Mouse (Mus musculus): ENCODE data around the gene Ccdc175. TPM values are rescaled to one million over a fixed set of nuclear protein-coding genes. Genes with fewer than 3 reads are reported as not detected.

Gene Ccdc175
- polyA plus RNA-seq (2012), result not detected in 2 replicates

DNA sequence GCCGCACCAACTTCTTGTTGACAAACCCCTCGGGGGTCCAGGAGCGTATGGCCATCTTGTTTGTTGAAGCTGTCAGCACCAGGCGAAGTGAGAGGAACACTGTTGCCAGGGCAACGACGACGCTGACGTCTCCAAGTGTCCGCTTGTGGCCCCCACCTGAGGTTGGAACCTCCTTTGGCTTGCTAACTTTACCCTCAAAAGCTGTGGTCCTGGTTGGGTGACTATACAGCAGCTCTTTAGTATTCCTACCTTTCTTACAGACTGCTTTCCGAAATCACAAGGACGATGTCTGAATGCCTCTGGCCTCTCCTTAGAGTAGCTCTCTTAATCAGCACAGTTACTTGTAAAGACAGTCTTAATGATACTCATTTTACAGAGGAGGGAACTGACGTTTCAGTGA is at the start of gene Ccdc175:
Gene Ccdc175, minus strand, starts transcription at position 101 of the 400 bp plus-strand sequence.
- H3K27me3 ChIP-seq (ENCODE audit: control insufficient read depth), result no peaks in the 10 kb centered on the region
- no peaks in the 10 kb centered on the region for H3K4me1 ChIP-seq (ENCODE audit: control insufficient read depth)
- no peak within 1 kb of the TSS for H3K4me3 ChIP-seq (replicated peaks)
- no peaks in the 10 kb centered on the region for H3K36me3 ChIP-seq (ENCODE audit: control insufficient read depth)
- TF ChIP-seq GATA1 (IDR thresholded peaks at IDR 0.05; ENCODE audit: low read length) (no peak), TAL1 (IDR thresholded peaks at IDR 0.05; ENCODE audit: low read length) (no peak)
- no peaks in the 10 kb centered on the region; the same call in 1 of the 2 replicates for H3K9me3 ChIP-seq (ENCODE audit: control insufficient read depth, low read length)

DNA sequence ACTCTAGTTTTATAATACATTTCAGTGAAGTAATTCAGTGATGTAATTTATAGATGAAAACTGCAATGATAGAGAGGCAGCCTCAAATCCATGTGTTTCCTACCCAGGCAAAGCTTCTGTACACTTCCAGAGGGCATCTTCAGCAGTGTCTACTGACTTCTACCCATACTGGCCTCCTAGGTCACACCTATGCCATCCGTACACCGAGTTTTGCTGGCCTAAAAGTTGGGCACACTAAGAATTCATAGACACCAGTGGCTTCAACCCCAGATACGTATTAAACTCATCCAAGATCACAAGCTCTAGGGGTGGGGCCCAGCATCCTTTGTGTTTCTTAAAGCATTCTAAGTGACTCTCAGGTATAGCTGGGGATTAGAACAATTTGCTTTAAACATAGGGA is 49.3 kb upstream of the Ccdc175 start:
- peaks cover 30% of the 10 kb centered on the region for H3K27me3 ChIP-seq (ENCODE audit: control insufficient read depth)
- H3K9me3 ChIP-seq (ENCODE audit: control insufficient read depth, low read length), result no peaks in the 10 kb centered on the region
- H3K36me3 ChIP-seq (ENCODE audit: control insufficient read depth), result no peaks in the 10 kb centered on the region
- TF ChIP-seq GATA1 (IDR thresholded peaks at IDR 0.05; ENCODE audit: low read length), result no peak
- H3K4me3 ChIP-seq (replicated peaks), result no peak overlapping the region
- H3K4me1 ChIP-seq (ENCODE audit: control insufficient read depth), result no peaks in the 10 kb centered on the region

DNA sequence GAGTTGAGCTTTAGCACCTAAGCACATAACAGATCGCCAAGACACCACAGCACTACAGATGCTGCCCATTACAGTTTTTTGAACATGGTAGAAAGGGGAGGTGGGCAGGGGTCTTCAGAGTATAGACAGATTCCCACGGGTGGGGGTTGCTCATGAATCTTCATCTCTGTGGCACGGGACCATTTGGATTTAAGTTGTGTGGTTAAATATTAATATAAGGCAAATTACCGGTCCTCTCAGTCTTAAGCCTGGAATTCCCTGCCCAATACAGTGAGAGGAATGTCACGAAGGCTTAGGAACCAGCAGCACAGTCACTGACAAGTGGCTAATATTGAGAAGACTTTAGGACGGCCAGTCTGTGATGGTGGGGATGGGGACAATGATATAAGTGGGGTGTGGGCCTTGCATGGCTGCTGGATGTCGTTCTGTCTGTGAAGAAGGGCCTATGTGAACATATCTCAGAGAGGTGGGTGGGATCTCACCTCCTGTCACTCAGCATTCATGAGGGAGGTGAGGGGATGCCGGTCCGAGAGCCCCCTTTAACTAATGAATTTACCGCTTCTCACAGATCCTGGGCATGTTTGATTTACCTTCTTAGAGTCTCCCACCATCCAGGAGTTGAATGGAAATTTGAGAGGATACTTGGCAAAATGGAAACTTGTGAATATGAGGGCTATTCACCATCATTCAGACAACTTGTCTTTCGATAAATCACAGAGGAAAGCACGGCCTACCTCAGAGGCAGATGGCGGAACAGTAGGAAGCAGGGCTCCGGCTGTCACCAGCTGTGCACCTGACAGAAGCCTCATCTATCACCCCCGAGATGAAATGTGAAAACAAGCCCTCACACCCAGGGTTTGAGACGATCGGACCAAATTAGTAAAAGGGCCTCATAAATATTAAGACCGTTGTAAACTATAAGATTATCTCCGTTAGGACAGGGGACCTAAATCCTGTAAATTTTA is 48.3 kb upstream of the Ccdc175 start:
- no peaks in the 10 kb centered on the region for H3K36me3 ChIP-seq (ENCODE audit: control insufficient read depth)

DNA sequence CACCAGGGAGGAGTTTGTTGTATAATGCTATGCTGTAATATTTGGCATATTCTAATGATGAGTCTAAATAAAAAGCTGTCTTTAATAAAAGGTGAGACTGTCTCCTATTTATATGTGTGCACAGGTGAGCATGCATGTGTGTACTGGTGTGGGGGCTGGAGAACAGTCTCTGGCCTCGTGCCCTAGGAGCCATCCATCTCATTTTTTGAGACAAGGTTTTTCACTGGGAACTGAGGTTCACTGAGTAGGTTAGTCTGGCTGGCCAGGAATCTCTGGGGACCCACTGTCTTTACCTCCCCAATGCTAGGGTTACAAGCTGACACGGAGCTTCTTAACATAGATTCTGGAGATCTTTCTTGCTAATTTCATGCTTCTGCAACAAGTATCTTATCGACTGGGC is 47.3 kb upstream of the Ccdc175 start:
- Histone ChIP-seq H3K9me3 (ENCODE audit: control insufficient read depth, low read length) (no peaks in the 10 kb centered on the region), H3K4me3 (replicated peaks) (no peak overlapping the region), H3K36me3 (ENCODE audit: control insufficient read depth) (no peaks in the 10 kb centered on the region), H3K27me3 (ENCODE audit: control insufficient read depth) (peaks cover 16% of the 10 kb centered on the region), H3K4me1 (ENCODE audit: control insufficient read depth) (no peaks in the 10 kb centered on the region)
- TF ChIP-seq TAL1 (IDR thresholded peaks at IDR 0.05; ENCODE audit: low read length) (no peak), GATA1 (IDR thresholded peaks at IDR 0.05; ENCODE audit: low read length) (no peak)

More for the DNA sequence above, 48.3 kb upstream of the Ccdc175 start:
- H3K27me3 ChIP-seq (ENCODE audit: control insufficient read depth), result peaks cover 25% of the 10 kb centered on the region
- no peaks in the 10 kb centered on the region for H3K9me3 ChIP-seq (ENCODE audit: control insufficient read depth, low read length)
- TF ChIP-seq TAL1 (IDR thresholded peaks at IDR 0.05; ENCODE audit: low read length) (no peak), GATA1 (IDR thresholded peaks at IDR 0.05; ENCODE audit: low read length) (no peak)
- H3K4me1 ChIP-seq (ENCODE audit: control insufficient read depth), result no peaks in the 10 kb centered on the region
- no peak overlapping the region for H3K4me3 ChIP-seq (replicated peaks)

DNA sequence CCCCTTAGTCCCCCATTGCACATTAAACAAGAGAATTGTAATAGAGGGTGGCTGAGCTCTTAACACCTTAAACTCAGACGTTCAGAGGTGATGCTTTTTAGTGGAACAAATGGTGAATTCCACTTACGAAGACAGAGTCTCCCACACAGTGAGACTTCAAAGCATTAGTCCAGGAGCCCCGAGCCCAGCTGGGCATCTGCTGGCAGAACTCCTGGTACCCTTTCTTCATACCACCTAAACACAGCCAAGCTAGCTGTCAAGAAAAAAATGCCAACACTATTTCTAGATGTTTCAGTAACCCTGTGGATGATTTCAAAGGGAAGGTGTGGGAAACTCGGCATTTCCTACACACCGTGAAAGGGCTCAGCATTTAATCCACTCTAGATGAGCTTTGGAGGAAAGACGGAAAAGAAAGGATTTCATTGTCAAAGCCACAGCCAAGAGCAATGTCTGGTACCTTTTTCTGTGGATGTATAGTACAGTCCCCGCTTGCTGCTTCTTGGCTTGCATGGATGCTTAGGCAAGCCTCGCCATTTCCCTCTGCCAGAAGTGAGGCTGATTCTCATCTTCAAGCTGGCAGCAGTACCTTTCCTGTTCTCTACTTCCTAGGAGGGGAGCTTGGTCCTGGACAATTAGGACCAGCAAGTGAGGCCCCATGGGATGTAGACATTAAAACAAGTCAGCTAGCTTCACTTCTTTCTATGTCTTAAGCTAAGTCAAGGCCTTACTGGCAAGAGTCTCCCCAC is 44.8 kb upstream of the Ccdc175 start:
- Histone ChIP-seq H3K27me3 (ENCODE audit: control insufficient read depth) (no peaks in the 10 kb centered on the region), H3K4me1 (ENCODE audit: control insufficient read depth) (no peaks in the 10 kb centered on the region), H3K4me3 (replicated peaks) (no peak overlapping the region), H3K9me3 (ENCODE audit: control insufficient read depth, low read length) (no peaks in the 10 kb centered on the region), H3K36me3 (ENCODE audit: control insufficient read depth) (no peaks in the 10 kb centered on the region)
- TF ChIP-seq GATA1 (IDR thresholded peaks at IDR 0.05; ENCODE audit: low read length) (no peak), TAL1 (IDR thresholded peaks at IDR 0.05; ENCODE audit: low read length) (no peak)

DNA sequence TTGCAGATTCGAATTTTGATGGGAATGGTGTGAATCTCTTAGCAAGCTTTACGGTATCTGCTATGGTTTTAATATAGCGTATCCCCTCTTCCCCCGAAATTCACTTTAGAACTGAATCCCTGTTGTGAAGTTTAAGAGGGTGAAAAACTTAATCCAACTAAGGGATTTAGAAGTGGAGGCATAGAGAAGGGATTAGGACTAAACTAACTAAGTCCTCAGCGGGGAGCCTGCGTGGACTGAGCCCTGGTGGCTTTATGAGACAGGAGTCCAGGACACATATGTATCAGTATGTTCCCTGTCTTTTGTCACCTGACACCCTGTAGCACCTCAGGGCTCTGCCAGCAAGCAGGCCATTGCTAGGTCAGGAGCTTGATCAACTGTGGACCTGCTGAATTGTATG is 42.9 kb upstream of the Ccdc175 start:
- Histone ChIP-seq H3K36me3 (ENCODE audit: control insufficient read depth) (no peaks in the 10 kb centered on the region), H3K4me3 (replicated peaks) (no peak overlapping the region), H3K27me3 (ENCODE audit: control insufficient read depth) (no peaks in the 10 kb centered on the region), H3K4me1 (ENCODE audit: control insufficient read depth) (no peaks in the 10 kb centered on the region), H3K9me3 (ENCODE audit: control insufficient read depth, low read length) (peaks cover 4% of the 10 kb centered on the region; the same call in 1 of the 2 replicates)
- TF ChIP-seq GATA1 (IDR thresholded peaks at IDR 0.05; ENCODE audit: low read length) (no peak), TAL1 (IDR thresholded peaks at IDR 0.05; ENCODE audit: low read length) (no peak)

DNA sequence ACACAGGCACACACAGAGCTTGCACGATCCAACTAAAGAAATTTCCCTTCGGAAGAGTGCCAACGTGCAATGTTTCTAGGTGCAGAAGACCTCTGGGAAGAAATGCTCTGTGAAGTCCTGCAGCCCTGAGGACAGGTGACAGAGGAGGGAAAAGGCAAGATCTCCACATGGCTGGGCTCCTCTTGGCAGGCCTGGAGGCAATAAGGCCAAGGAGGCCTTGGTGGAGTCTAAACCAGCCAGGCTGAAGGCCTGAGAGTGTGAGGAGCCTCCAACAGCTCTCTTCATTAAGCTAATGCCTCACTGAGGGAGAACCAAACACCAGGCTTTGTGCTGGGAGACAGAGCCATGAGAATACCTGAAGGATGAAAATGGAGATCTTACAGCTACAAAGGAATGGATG is 40.5 kb upstream of the Ccdc175 start:
- TF ChIP-seq TAL1 (IDR thresholded peaks at IDR 0.05; ENCODE audit: low read length) (no peak), GATA1 (IDR thresholded peaks at IDR 0.05; ENCODE audit: low read length) (no peak)
- no peaks in the 10 kb centered on the region for H3K36me3 ChIP-seq (ENCODE audit: control insufficient read depth)
- no peak overlapping the region for H3K4me3 ChIP-seq (replicated peaks)
- H3K9me3 ChIP-seq (ENCODE audit: control insufficient read depth, low read length), result peaks cover 4% of the 10 kb centered on the region; the same call in 1 of the 2 replicates
- no peaks in the 10 kb centered on the region for H3K4me1 ChIP-seq (ENCODE audit: control insufficient read depth)
- H3K27me3 ChIP-seq (ENCODE audit: control insufficient read depth), result no peaks in the 10 kb centered on the region

DNA sequence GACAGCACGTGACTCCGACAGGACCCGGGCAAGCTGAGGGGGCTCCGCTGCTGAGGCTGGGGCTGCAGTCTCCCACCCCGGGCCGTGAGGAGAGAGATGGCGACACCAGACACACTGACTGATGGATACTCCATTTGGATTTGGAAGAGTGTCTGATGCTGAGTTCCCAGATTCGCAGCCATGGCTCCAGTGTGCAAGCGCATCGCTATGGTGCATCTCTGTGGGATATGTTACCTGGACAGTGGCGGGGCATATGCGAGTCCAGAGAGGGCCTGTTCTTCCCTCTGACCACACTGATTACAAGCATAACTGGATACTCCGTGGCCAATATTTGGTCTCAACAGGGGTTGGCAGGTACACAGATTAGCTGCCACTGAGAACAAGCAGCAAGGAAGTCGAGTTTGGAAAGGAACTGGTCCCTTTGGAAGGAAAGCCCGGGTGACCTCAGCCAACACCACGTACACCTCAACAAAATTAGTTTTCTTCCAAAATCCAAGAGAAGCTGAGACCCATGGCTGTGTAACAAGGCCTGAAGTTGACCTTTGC is 38.8 kb upstream of the Ccdc175 start:
- no peak overlapping the region for H3K4me3 ChIP-seq (replicated peaks)
- TF ChIP-seq TAL1 (IDR thresholded peaks at IDR 0.05; ENCODE audit: low read length), result no peak
- H3K27me3 ChIP-seq (ENCODE audit: control insufficient read depth), result no peaks in the 10 kb centered on the region
- no peaks in the 10 kb centered on the region for H3K36me3 ChIP-seq (ENCODE audit: control insufficient read depth)
- peaks cover 4% of the 10 kb centered on the region; the same call in 1 of the 2 replicates for H3K9me3 ChIP-seq (ENCODE audit: control insufficient read depth, low read length)
- H3K4me1 ChIP-seq (ENCODE audit: control insufficient read depth), result no peaks in the 10 kb centered on the region

DNA sequence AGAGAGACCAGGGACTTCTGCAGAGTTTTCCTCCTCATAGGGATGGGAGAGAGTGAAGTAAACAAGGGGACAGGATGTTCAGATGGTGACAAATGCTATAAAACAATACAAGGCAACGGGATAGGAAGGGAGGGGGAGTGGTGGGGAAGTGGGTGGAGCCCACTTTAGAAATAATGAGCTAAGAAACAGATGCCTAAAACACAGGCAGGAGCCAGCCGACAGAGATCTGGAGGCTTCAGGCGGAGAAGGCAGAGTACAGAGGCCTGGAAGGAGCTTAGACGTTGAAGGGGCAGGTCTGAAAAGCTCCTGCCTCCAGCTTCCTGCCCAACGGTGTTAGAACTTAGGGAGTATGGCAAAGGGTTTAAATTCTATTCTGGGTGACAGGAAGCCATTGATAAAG is 28.7 kb upstream of the Ccdc175 start:
- no peak overlapping the region for H3K4me3 ChIP-seq (replicated peaks)
- H3K4me1 ChIP-seq (ENCODE audit: control insufficient read depth), result no peaks in the 10 kb centered on the region
- H3K27me3 ChIP-seq (ENCODE audit: control insufficient read depth), result no peaks in the 10 kb centered on the region
- H3K36me3 ChIP-seq (ENCODE audit: control insufficient read depth), result no peaks in the 10 kb centered on the region
- no peak for TF ChIP-seq TAL1 (IDR thresholded peaks at IDR 0.05; ENCODE audit: low read length)
- no peak for TF ChIP-seq GATA1 (IDR thresholded peaks at IDR 0.05; ENCODE audit: low read length)
- H3K9me3 ChIP-seq (ENCODE audit: control insufficient read depth, low read length), result peaks cover 2% of the 10 kb centered on the region
